Mouse (Mus musculus) olfactory bulb, adult 2 months (tissue): Measurements from ENCODE around the gene Trim38. TPM values are rescaled to one million over a fixed set of nuclear protein-coding genes. Genes with fewer than 3 reads are reported as not detected.
"Not testable (repeated sequence)": the region's sequence is repeated elsewhere in the genome, so short reads cannot be mapped to it uniquely, and the experiment has no call there.

Experiments used
- H3K27ac ChIP-seq: fragments of 200-500 bp; 2 replicates; pipeline ENCODE4 v1.5.1; 2012; ENCODE audit warnings: low read depth, low read length; ENCODE audit not compliant: insufficient read depth
- H3K4me1 ChIP-seq: fragments of 200-500 bp; 2 replicates; pipeline ENCODE4 v1.6.1; 2012; ENCODE audit warnings: low read length; ENCODE audit not compliant: control insufficient read depth, insufficient read depth
- H3K4me3 ChIP-seq: fragments of 200-500 bp; 2 replicates; pipeline ENCODE4 v1.5.1; 2012; ENCODE audit warnings: mild to moderate bottlenecking, low read depth, low read length, moderate library complexity; ENCODE audit not compliant: insufficient read depth
- CTCF ChIP-seq: fragments of 200-500 bp; IDR thresholded peaks from 2 replicates; pipeline ENCODE4 v1.5.1; 2012; ENCODE audit warnings: low read depth, mild to moderate bottlenecking, low read length, moderate library complexity; ENCODE audit not compliant: insufficient read depth
- POLR2A ChIP-seq: fragments of 200-500 bp; IDR thresholded peaks from 2 replicates; pipeline ENCODE4 v1.6.1; 2012; ENCODE audit warnings: mild to moderate bottlenecking, low read depth, low read length, moderate library complexity; ENCODE audit not compliant: insufficient read depth
- WGBS: fragments of 180-500 bp; shearing (Covaris S2); methylation state at CpG from one replicate; pipeline ENCODE4 v1.1.7; 2018; 5-methylcytosine and 5-hydroxymethylcytosine counted together
- polyA plus RNA-seq: library from polyadenylated mRNA; stranded (reverse); fragments of >200 nt; gene quantifications from 2 replicates; pipeline ENCODE4 v1.2.4, GENCODE M21; 2012; ENCODE audit warnings: low replicate concordance; ENCODE audit not compliant: missing spikeins, insufficient read depth, insufficient read length

Trim38 gene
- polyA plus RNA-seq: not detected in 2 replicates

GRCm38 (mm10) chr13:23769613-23770012 lies at the start of gene Trim38:
TSS of gene Trim38 (plus strand) at chr13:23769913.
- WGBS: 92% methylated on average over 2 of the region's 2 CpGs
- not testable (repeated sequence) for H3K27ac ChIP-seq, H3K4me3 ChIP-seq, H3K4me1 ChIP-seq

GRCm38 (mm10) chr13:23724239-23724638 lies 45.5 kb upstream of the Trim38 start:
- H3K4me1 ChIP-seq: no peaks in the 10 kb centered on the region
- TF ChIP-seq POLR2A: no peak
- TF ChIP-seq CTCF: no peak
- H3K27ac ChIP-seq: no peak overlapping the region
- WGBS: 89% methylated on average over 4 of the region's 4 CpGs
- H3K4me3 ChIP-seq: no peak overlapping the region

GRCm38 (mm10) chr13:23725213-23725612 lies 44.5 kb upstream of the Trim38 start:
- no peak for TF ChIP-seq CTCF
- TF ChIP-seq POLR2A: no peak
- no peak overlapping the region for H3K4me3 ChIP-seq
- H3K4me1 ChIP-seq: no peaks in the 10 kb centered on the region
- H3K27ac ChIP-seq: no peak overlapping the region
- WGBS: 59% methylated on average over 1 of the region's 1 CpGs

GRCm38 (mm10) chr13:23728472-23729191 lies 41.1 kb upstream of the Trim38 start:
- no peak overlapping the region for H3K4me3 ChIP-seq
- TF ChIP-seq CTCF (no peak), POLR2A (no peak)
- no peak overlapping the region for H3K27ac ChIP-seq
- whole genome bisulfite sequencing: 83% methylated on average over 18 of the region's 18 CpGs
- H3K4me1 ChIP-seq: no peaks in the 10 kb centered on the region

- no peaks in the 10 kb centered on the region for H3K4me1 ChIP-seq
- WGBS: 71% methylated on average over 9 of the region's 9 CpGs
- H3K4me3 ChIP-seq: no peak overlapping the region
- TF ChIP-seq POLR2A (no peak), CTCF (no peak)
- no peak overlapping the region for H3K27ac ChIP-seq
Measured at GRCm38 (mm10) chr13:23729192-23729525, 40.6 kb upstream of the Trim38 start.

- Histone ChIP-seq H3K4me3 (no peak overlapping the region), H3K27ac (no peak overlapping the region), H3K4me1 (no peaks in the 10 kb centered on the region)
- WGBS: 95% methylated on average over 5 of the region's 5 CpGs
- no peak for TF ChIP-seq POLR2A
- TF ChIP-seq CTCF: no peak
Measured at GRCm38 (mm10) chr13:23729706-23730105, 40.0 kb upstream of the Trim38 start.

- Histone ChIP-seq H3K27ac (no peak overlapping the region), H3K4me1 (no peaks in the 10 kb centered on the region), H3K4me3 (no peak overlapping the region)
- WGBS: 57% methylated on average over 8 of the region's 8 CpGs
- TF ChIP-seq POLR2A: no peak
Measured at GRCm38 (mm10) chr13:23730479-23730878, 39.2 kb upstream of the Trim38 start.

GRCm38 (mm10) chr13:23732156-23732804 lies 37.4 kb upstream of the Trim38 start:
- TF ChIP-seq POLR2A (no peak), CTCF (no peak)
- 20% methylated on average over 8 of the region's 8 CpGs for WGBS

GRCm38 (mm10) chr13:23737091-23737490 lies 32.6 kb upstream of the Trim38 start:
- Histone ChIP-seq H3K4me3 (no peak overlapping the region), H3K27ac (no peak overlapping the region), H3K4me1 (no peaks in the 10 kb centered on the region)
- 91% methylated on average over 5 of the region's 5 CpGs for WGBS
- TF ChIP-seq POLR2A: no peak
- no peak for TF ChIP-seq CTCF

More at GRCm38 (mm10) chr13:23732156-23732804, 37.4 kb upstream of the Trim38 start:
- no peak overlapping the region for H3K27ac ChIP-seq
- H3K4me3 ChIP-seq: no peak overlapping the region
- no peaks in the 10 kb centered on the region for H3K4me1 ChIP-seq
